Mouse (Mus musculus) liver, embryonic 16.5 days (tissue): ENCODE data around the gene Rab5if. TPM values are rescaled to one million over a fixed set of nuclear protein-coding genes. Genes with fewer than 3 reads are reported as not detected.
"Not testable (repeated sequence)": the region's sequence is repeated elsewhere in the genome, so short reads cannot be mapped to it uniquely, and the experiment has no call there.

ENCODE experiments used
- ATAC-seq: fragments of 200-750 bp; cut with Nextera tagmentation; 2 replicates; pipeline ENCODE4 v1.8.0; 2017; ENCODE audit warnings: low read depth, mild to moderate bottlenecking, moderate number of reproducible peaks, moderate library complexity
- H3K27ac ChIP-seq: fragments of 300-500 bp; sonication (generic); 2 replicates; pipeline ENCODE4 v1.5.1; 2014; ENCODE audit warnings: mild to moderate bottlenecking, low read length
- H3K27me3 ChIP-seq: fragments of 300-500 bp; sonication (generic); 2 replicates; pipeline ENCODE4 v1.6.1; 2014; ENCODE audit warnings: low read depth, low read length, mixed read lengths; ENCODE audit not compliant: control insufficient read depth, insufficient read depth
- H3K36me3 ChIP-seq: fragments of 300-500 bp; sonication (generic); 2 replicates; pipeline ENCODE4 v1.6.1; 2014; ENCODE audit warnings: mild to moderate bottlenecking; ENCODE audit not compliant: control insufficient read depth, insufficient read depth
- H3K4me1 ChIP-seq: fragments of 300-500 bp; sonication (generic); 2 replicates; pipeline ENCODE4 v1.6.1; 2014; ENCODE audit warnings: low read depth, low read length, mixed read lengths; ENCODE audit not compliant: control insufficient read depth
- H3K4me2 ChIP-seq: fragments of 300-500 bp; sonication (generic); 2 replicates; pipeline ENCODE4 v1.6.1; 2014; ENCODE audit warnings: low read depth, low read length, mixed read lengths
- H3K4me3 ChIP-seq: fragments of 300-500 bp; sonication (generic); 2 replicates; pipeline ENCODE4 v1.5.1; 2014; ENCODE audit warnings: low read depth, mild to moderate bottlenecking, low read length
- H3K9ac ChIP-seq: fragments of 300-500 bp; sonication (generic); 2 replicates; pipeline ENCODE4 v1.6.1; 2014; ENCODE audit warnings: low read depth, low read length
- H3K9me3 ChIP-seq: fragments of 300-500 bp; sonication (generic); replicated peaks from 2 replicates; pipeline ENCODE4 v1.6.1; 2016; ENCODE audit warnings: low read length; ENCODE audit not compliant: control insufficient read depth
- WGBS: fragments of 180-500 bp; shearing (Covaris S2); extraction: QIAGEN DNeasy Blood & Tissue Kit; methylation state at CpG from one replicate; pipeline ENCODE4 v1.1.7; 2014; ENCODE audit not compliant: insufficient replicate concordance; 5-methylcytosine and 5-hydroxymethylcytosine counted together
- polyA plus RNA-seq: library from polyadenylated mRNA; unstranded; fragments of >200 nt; fragmentation: Nextera tagmentation; extraction: Ambion mirVana; gene quantifications from 2 replicates; pipeline ENCODE4 v1.2.1, GENCODE M21; 2015

Gene Rab5if
- polyA plus RNA-seq, 1 experiment from 2014 or later, result 112 TPM

- Histone ChIP-seq H3K27me3 (no peaks in the 10 kb centered on the region; the same call in 1 of the 2 replicates), H3K9me3 (no peaks in the 10 kb centered on the region), H3K9ac (no peak overlapping the region), H3K27ac (no peak overlapping the region), H3K4me2 (no peak overlapping the region), H3K4me1 (peaks cover 3% of the 10 kb centered on the region), H3K36me3 (no peaks in the 10 kb centered on the region), H3K4me3 (no peak overlapping the region)
- 43% methylated on average over 2 of the region's 2 CpGs for WGBS
- no peak for ATAC-seq
Observed at GRCm38 (mm10) chr2:156903367-156903766, 40.4 kb downstream of the Rab5if start.

GRCm38 (mm10) chr2:156904976-156905717 lies 42.2 kb downstream of the Rab5if start:
- no peak overlapping the region for H3K27ac ChIP-seq

GRCm38 (mm10) chr2:156905931-156906330 lies 43.0 kb downstream of the Rab5if start:
- H3K9me3 ChIP-seq, H3K36me3 ChIP-seq, H3K4me3 ChIP-seq, ATAC-seq, H3K9ac ChIP-seq, H3K27me3 ChIP-seq, H3K4me1 ChIP-seq, H3K27ac ChIP-seq, H3K4me2 ChIP-seq: not testable (repeated sequence)
- 33% methylated on average over 4 of the region's 4 CpGs for WGBS

More at GRCm38 (mm10) chr2:156904976-156905717, 42.2 kb downstream of the Rab5if start:
- no peak overlapping the region for H3K9ac ChIP-seq
- WGBS, result 42% methylated on average over 6 of the region's 6 CpGs
- H3K36me3 ChIP-seq, result no peaks in the 10 kb centered on the region
- ATAC-seq, result no peak
- no peak overlapping the region for H3K4me3 ChIP-seq
- no peaks in the 10 kb centered on the region for H3K27me3 ChIP-seq
- H3K9me3 ChIP-seq, result no peaks in the 10 kb centered on the region
- no peaks in the 10 kb centered on the region for H3K4me1 ChIP-seq
- no peak overlapping the region for H3K4me2 ChIP-seq

- H3K4me1 ChIP-seq, result no peaks in the 10 kb centered on the region
- H3K9ac ChIP-seq, result no peak overlapping the region
- no peaks in the 10 kb centered on the region for H3K36me3 ChIP-seq
- H3K27ac ChIP-seq, result no peak overlapping the region
- ATAC-seq, result no peak
- 55% methylated on average over 5 of the region's 5 CpGs for WGBS
- no peaks in the 10 kb centered on the region for H3K9me3 ChIP-seq
- H3K4me2 ChIP-seq, result no peak overlapping the region
- no peak overlapping the region for H3K4me3 ChIP-seq
- H3K27me3 ChIP-seq, result no peaks in the 10 kb centered on the region
Observed at GRCm38 (mm10) chr2:156913191-156913590, 50.3 kb downstream of the Rab5if start.

GRCm38 (mm10) chr2:156915559-156915958 lies 52.6 kb downstream of the Rab5if start:
- Histone ChIP-seq H3K27me3 (no peaks in the 10 kb centered on the region), H3K4me1 (peaks cover 3% of the 10 kb centered on the region; the same call in 1 of the 2 replicates), H3K4me3 (no peak overlapping the region), H3K36me3 (no peaks in the 10 kb centered on the region), H3K9ac (no peak overlapping the region), H3K27ac (no peak overlapping the region), H3K9me3 (no peaks in the 10 kb centered on the region), H3K4me2 (no peak overlapping the region)
- 58% methylated on average over 3 of the region's 3 CpGs for WGBS
- ATAC-seq, result no peak

GRCm38 (mm10) chr2:156916419-156917125 lies 53.6 kb downstream of the Rab5if start:
- Histone ChIP-seq H3K4me3 (no peak overlapping the region), H3K4me1 (peaks cover 3% of the 10 kb centered on the region; the same call in 1 of the 2 replicates), H3K36me3 (no peaks in the 10 kb centered on the region), H3K9ac (no peak overlapping the region), H3K27ac (no peak overlapping the region), H3K9me3 (no peaks in the 10 kb centered on the region), H3K4me2 (no peak overlapping the region), H3K27me3 (no peaks in the 10 kb centered on the region)
- ATAC-seq, result no peak
- WGBS, result 78% methylated on average over 3 of the region's 3 CpGs

- WGBS, result 16% methylated on average over 4 of the region's 4 CpGs
- H3K4me2 ChIP-seq, result no peak overlapping the region
- no peak overlapping the region for H3K27ac ChIP-seq
- no peak overlapping the region for H3K9ac ChIP-seq
- no peaks in the 10 kb centered on the region for H3K36me3 ChIP-seq
- no peaks in the 10 kb centered on the region for H3K9me3 ChIP-seq
- peaks cover 13% of the 10 kb centered on the region for H3K4me1 ChIP-seq
- no peak for ATAC-seq
- H3K4me3 ChIP-seq, result no peak overlapping the region
- H3K27me3 ChIP-seq, result no peaks in the 10 kb centered on the region
Observed at GRCm38 (mm10) chr2:156918562-156918961, 55.6 kb downstream of the Rab5if start.

GRCm38 (mm10) chr2:156919191-156919590 lies 56.3 kb downstream of the Rab5if start:
- not testable (repeated sequence) for H3K27ac ChIP-seq, H3K9ac ChIP-seq, H3K4me2 ChIP-seq, H3K9me3 ChIP-seq, H3K4me3 ChIP-seq, H3K36me3 ChIP-seq, H3K27me3 ChIP-seq, ATAC-seq
- peaks cover 18% of the 10 kb centered on the region for H3K4me1 ChIP-seq
- 58% methylated on average over 11 of the region's 11 CpGs for WGBS

- H3K4me3 ChIP-seq, result no peak overlapping the region
- H3K4me1 ChIP-seq, result peaks cover 23% of the 10 kb centered on the region
- no peaks in the 10 kb centered on the region for H3K27me3 ChIP-seq
- no peak for ATAC-seq
- H3K36me3 ChIP-seq, result no peaks in the 10 kb centered on the region
- H3K9ac ChIP-seq, result no peak overlapping the region
- 39% methylated on average over 2 of the region's 2 CpGs for WGBS
- H3K27ac ChIP-seq, result no peak overlapping the region
- no peak overlapping the region for H3K4me2 ChIP-seq
- H3K9me3 ChIP-seq, result no peaks in the 10 kb centered on the region
Observed at GRCm38 (mm10) chr2:156919796-156920195, 56.9 kb downstream of the Rab5if start.
